Mouse (Mus musculus): ENCODE data around the gene Mpst. TPM values are rescaled to one million over a fixed set of nuclear protein-coding genes. Genes with fewer than 3 reads are reported as not detected.

Gene Mpst
- 1.9 and 2.2 TPM in 2 replicates for polyA plus RNA-seq (2014; fragmentation: Nextera tagmentation; extraction: Ambion mirVana)

DNA sequence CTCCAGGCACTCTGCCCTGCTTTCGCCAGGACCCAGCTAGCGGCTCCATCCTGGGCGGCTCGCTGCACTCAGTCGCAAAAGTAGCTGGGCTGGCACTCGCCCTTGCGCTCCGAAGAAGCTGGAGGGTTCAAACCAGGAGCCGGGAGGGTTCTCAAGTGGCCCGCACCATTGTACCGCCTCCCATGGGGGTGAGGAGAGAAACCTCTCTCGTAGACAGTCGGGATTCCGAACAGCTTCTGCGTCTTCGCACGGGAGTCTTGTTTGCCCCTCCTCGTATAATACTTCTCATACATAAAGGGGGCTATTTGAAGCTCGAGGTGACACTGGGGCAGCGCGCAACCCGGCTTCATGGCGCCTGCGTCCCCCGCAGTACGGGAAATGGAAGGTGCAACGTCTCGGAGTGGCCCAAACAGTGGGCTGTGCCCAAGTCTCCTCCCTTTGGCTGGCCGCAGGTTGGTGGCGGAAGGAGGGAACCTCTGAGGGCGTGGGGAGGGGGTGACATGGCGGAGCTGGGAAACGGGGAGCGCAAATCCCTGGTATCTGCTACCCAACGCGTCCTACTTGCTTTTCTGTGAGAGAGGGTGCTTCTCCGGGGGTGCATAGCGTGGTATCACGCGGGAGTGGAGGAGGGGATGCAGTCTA is at the start of gene Mpst:
Gene Mpst (plus strand): TSS at position 124 of the 642 bp plus-strand sequence.
- peak; percentile 73 for ATAC-seq (ENCODE audit: insufficient number of reproducible peaks, insufficient read depth, low FRiP score, low read depth)
- H3K4me1 ChIP-seq (ENCODE audit: control insufficient read depth in 2 of 2, insufficient read depth in 2 of 2, low read length in 2 of 2), result peaks cover 33 to 54% of the 10 kb centered on the region in 2 experiments
- H3K4me2 ChIP-seq (ENCODE audit: low read length), result peak within 1 kb of the TSS; percentile 96
- H3K9ac ChIP-seq (ENCODE audit: low read length), result peak within 1 kb of the TSS; percentile 85
- WGBS, result under 1% methylated on average over 40 of the region's 40 CpGs
- H3K27ac ChIP-seq (replicated peaks in 1 of 2; ENCODE audit: control insufficient read depth in 1 of 2, insufficient read depth in 1 of 2, low read depth in 2 of 2, low read length in 2 of 2), result peak within 1 kb of the TSS; percentile 92 to 95
- H3K4me3 ChIP-seq (ENCODE audit: control insufficient read depth in 1 of 2, insufficient read depth in 1 of 2, low read depth in 1 of 2, low read length in 2 of 2), result peak within 1 kb of the TSS; percentile 77 to 90
- H3K27me3 ChIP-seq (ENCODE audit: control insufficient read depth, insufficient read depth, low read length), result peaks cover 40% of the 10 kb centered on the region
- no peaks in the 10 kb centered on the region for H3K36me3 ChIP-seq (ENCODE audit: control insufficient read depth, insufficient read depth, low read length)
- H3K9me3 ChIP-seq (ENCODE audit: control insufficient read depth, low read length), result no peaks in the 10 kb centered on the region

DNA sequence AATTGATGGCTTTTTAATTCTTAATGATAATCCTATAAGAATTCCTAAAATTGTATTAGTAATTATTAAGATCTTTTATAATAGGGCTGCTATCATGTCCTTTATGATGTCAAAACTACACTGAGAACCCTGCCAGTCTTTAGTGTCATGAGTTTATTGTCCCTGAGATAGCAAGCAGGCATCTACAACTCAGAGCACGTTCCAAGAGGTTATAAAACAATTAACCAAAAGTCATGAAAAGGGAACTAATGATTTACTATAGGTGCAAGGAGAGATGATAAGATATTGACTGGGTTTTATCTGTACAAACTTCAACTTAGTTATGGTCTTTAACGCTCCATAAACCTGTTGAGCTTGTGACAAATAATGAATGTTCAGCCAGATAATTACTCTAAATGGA is 40.3 kb upstream of the Mpst start:
- H3K27ac ChIP-seq (replicated peaks in 1 of 2; ENCODE audit: control insufficient read depth in 1 of 2, insufficient read depth in 1 of 2, low read depth in 2 of 2, low read length in 2 of 2), result no peak overlapping the region
- peaks cover 6% of the 10 kb centered on the region for H3K9me3 ChIP-seq (ENCODE audit: control insufficient read depth, low read length)
- no peak overlapping the region for H3K4me3 ChIP-seq (ENCODE audit: control insufficient read depth in 1 of 2, insufficient read depth in 1 of 2, low read depth in 1 of 2, low read length in 2 of 2)
- no peak overlapping the region for H3K4me2 ChIP-seq (ENCODE audit: low read length)
- WGBS, result 74% methylated on average over 2 of the region's 2 CpGs
- no peak for ATAC-seq (ENCODE audit: insufficient number of reproducible peaks, insufficient read depth, low FRiP score, low read depth)
- no peaks in the 10 kb centered on the region for H3K36me3 ChIP-seq (ENCODE audit: control insufficient read depth, insufficient read depth, low read length)
- H3K4me1 ChIP-seq (ENCODE audit: control insufficient read depth in 2 of 2, insufficient read depth in 2 of 2, low read length in 2 of 2), result no peaks in the 10 kb centered on the region
- no peak overlapping the region for H3K9ac ChIP-seq (ENCODE audit: low read length)
- H3K27me3 ChIP-seq (ENCODE audit: control insufficient read depth, insufficient read depth, low read length), result peaks cover 27% of the 10 kb centered on the region

DNA sequence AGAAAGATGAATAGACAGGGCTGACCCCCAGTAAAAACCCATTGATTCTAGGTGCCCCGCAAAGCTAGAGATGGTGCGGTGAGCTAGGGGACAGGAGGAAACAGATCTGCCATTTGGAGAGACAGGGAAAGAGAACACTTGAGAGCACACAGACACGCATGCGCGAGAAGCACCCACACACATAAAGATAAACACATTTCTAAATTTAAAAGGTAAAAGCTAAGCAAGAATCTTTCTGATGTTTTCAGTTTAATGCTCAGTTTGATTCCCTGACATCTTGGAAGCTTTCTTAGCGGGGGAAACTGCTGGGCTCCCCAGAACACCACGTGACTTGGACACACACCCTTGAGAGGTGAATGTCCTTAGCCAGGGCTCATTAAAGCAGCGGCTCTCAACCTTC is 39.3 kb upstream of the Mpst start:
- Histone ChIP-seq H3K4me1 (ENCODE audit: control insufficient read depth in 2 of 2, insufficient read depth in 2 of 2, low read length in 2 of 2) (no peaks in the 10 kb centered on the region), H3K27me3 (ENCODE audit: control insufficient read depth, insufficient read depth, low read length) (peaks cover 27% of the 10 kb centered on the region), H3K9ac (ENCODE audit: low read length) (no peak overlapping the region), H3K36me3 (ENCODE audit: control insufficient read depth, insufficient read depth, low read length) (no peaks in the 10 kb centered on the region), H3K9me3 (ENCODE audit: control insufficient read depth, low read length) (peaks cover 6% of the 10 kb centered on the region), H3K27ac (replicated peaks in 1 of 2; ENCODE audit: control insufficient read depth in 1 of 2, insufficient read depth in 1 of 2, low read depth in 2 of 2, low read length in 2 of 2) (no peak overlapping the region), H3K4me3 (ENCODE audit: control insufficient read depth in 1 of 2, insufficient read depth in 1 of 2, low read depth in 1 of 2, low read length in 2 of 2) (no peak overlapping the region), H3K4me2 (ENCODE audit: low read length) (no peak overlapping the region)
- 75% methylated on average over 8 of the region's 8 CpGs for WGBS
- ATAC-seq (ENCODE audit: insufficient number of reproducible peaks, insufficient read depth, low FRiP score, low read depth), result no peak

DNA sequence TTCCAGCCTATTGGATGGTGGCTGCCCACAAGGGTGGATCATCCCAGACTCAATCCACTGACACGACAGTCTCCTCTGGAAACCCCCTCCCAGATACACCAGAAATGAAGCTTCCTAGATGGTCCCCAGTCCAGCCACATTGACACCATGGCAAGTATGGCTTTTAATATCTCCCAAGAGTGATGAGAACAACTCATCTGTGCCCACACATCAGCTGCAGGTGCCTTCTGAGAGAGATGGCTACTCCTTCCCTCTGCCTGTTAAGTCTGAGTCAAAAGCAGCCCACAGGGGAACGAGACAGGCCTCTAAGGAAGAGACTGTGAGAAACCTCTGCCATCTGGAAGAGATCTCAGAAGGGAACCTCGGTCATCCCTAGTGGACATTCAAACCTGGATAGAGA is 38.4 kb upstream of the Mpst start:
- Histone ChIP-seq H3K4me1 (ENCODE audit: control insufficient read depth in 2 of 2, insufficient read depth in 2 of 2, low read length in 2 of 2) (no peaks in the 10 kb centered on the region), H3K4me2 (ENCODE audit: low read length) (no peak overlapping the region), H3K9me3 (ENCODE audit: control insufficient read depth, low read length) (no peaks in the 10 kb centered on the region), H3K4me3 (ENCODE audit: control insufficient read depth in 1 of 2, insufficient read depth in 1 of 2, low read depth in 1 of 2, low read length in 2 of 2) (no peak overlapping the region), H3K9ac (ENCODE audit: low read length) (no peak overlapping the region), H3K27ac (replicated peaks in 1 of 2; ENCODE audit: control insufficient read depth in 1 of 2, insufficient read depth in 1 of 2, low read depth in 2 of 2, low read length in 2 of 2) (no peak overlapping the region), H3K27me3 (ENCODE audit: control insufficient read depth, insufficient read depth, low read length) (peaks cover 27% of the 10 kb centered on the region), H3K36me3 (ENCODE audit: control insufficient read depth, insufficient read depth, low read length) (no peaks in the 10 kb centered on the region)
- WGBS, result 63% methylated on average over 3 of the region's 3 CpGs
- ATAC-seq (ENCODE audit: insufficient number of reproducible peaks, insufficient read depth, low FRiP score, low read depth), result no peak

DNA sequence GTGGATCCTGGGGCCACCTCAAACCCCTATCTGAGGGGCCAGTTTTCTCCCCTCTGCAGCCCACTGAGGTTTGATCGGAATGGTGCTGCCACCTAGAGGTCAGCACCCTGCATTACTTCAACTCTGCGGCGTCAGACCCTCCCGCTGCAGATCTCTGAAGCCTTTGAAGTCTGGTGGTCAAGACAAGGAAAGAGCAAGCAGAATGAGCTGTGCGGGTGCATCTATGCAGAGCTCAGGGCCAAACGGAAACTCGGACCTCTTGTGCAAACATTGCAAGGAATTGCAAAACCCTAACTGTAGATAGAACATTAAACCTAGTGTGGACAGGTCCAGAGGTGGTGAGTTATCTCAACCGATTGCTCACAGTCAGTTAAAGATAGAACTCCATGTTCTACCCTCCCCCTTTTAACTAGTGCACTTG is 37.3 kb upstream of the Mpst start:
- Histone ChIP-seq H3K4me3 (ENCODE audit: control insufficient read depth in 1 of 2, insufficient read depth in 1 of 2, low read depth in 1 of 2, low read length in 2 of 2) (no peak overlapping the region), H3K27ac (replicated peaks in 1 of 2; ENCODE audit: control insufficient read depth in 1 of 2, insufficient read depth in 1 of 2, low read depth in 2 of 2, low read length in 2 of 2) (no peak overlapping the region), H3K4me2 (ENCODE audit: low read length) (no peak overlapping the region), H3K9me3 (ENCODE audit: control insufficient read depth, low read length) (no peaks in the 10 kb centered on the region), H3K9ac (ENCODE audit: low read length) (no peak overlapping the region; the same call in 1 of the 2 replicates), H3K36me3 (ENCODE audit: control insufficient read depth, insufficient read depth, low read length) (no peaks in the 10 kb centered on the region), H3K27me3 (ENCODE audit: control insufficient read depth, insufficient read depth, low read length) (peaks cover 27% of the 10 kb centered on the region), H3K4me1 (ENCODE audit: control insufficient read depth in 2 of 2, insufficient read depth in 2 of 2, low read length in 2 of 2) (no peaks in the 10 kb centered on the region)
- whole genome bisulfite sequencing, result 6% methylated on average over 8 of the region's 8 CpGs
- no peak for ATAC-seq (ENCODE audit: insufficient number of reproducible peaks, insufficient read depth, low FRiP score, low read depth)

DNA sequence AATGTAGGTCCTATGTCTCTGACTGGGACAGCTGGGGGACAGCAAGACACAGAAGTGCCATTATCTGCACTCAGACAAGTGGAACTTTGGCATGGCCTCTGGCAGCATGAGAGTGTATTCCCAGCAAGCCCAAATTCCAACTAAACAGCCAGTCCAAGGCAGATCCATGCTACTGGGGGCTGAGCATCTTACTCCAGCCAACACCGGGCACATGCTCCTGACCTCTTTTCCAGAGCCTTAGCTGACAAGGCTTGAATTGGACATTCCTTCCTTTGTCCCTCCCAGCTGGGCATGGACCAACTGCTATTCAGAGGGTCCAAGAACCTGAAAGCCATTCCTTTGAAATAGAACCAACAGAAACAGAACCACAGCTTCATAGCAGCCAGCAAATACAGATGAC is 36.6 kb upstream of the Mpst start:
- 53% methylated on average over 1 of the region's 1 CpGs for WGBS
- H3K4me3 ChIP-seq (ENCODE audit: control insufficient read depth in 1 of 2, insufficient read depth in 1 of 2, low read depth in 1 of 2, low read length in 2 of 2), result no peak overlapping the region
- ATAC-seq (ENCODE audit: insufficient number of reproducible peaks, insufficient read depth, low FRiP score, low read depth), result no peak
- H3K27me3 ChIP-seq (ENCODE audit: control insufficient read depth, insufficient read depth, low read length), result peaks cover 27% of the 10 kb centered on the region
- H3K9me3 ChIP-seq (ENCODE audit: control insufficient read depth, low read length), result no peaks in the 10 kb centered on the region
- H3K36me3 ChIP-seq (ENCODE audit: control insufficient read depth, insufficient read depth, low read length), result no peaks in the 10 kb centered on the region
- no peak overlapping the region for H3K9ac ChIP-seq (ENCODE audit: low read length)
- no peak overlapping the region for H3K4me2 ChIP-seq (ENCODE audit: low read length)
- no peaks in the 10 kb centered on the region for H3K4me1 ChIP-seq (ENCODE audit: control insufficient read depth in 2 of 2, insufficient read depth in 2 of 2, low read length in 2 of 2)
- H3K27ac ChIP-seq (replicated peaks in 1 of 2; ENCODE audit: control insufficient read depth in 1 of 2, insufficient read depth in 1 of 2, low read depth in 2 of 2, low read length in 2 of 2), result no peak overlapping the region

DNA sequence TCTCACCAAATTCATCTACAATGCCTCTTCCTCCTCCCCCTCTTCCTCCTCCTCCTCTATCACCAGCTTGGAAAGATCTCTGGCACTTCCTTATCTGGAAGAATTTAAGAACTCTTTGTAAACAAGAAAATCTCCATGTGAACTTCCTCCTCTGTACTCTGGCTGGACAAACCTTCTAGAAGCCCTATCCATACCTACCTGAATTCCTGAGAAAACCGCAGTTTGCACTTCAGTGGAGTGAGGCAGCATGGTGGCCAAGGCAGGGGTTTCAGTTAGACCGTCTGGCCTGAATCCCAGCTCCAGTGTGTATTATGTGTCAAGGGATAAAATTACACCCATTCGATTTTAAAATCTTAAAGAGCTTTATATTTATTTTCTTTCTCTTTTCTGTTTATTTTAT is 33.4 kb upstream of the Mpst start:
- Histone ChIP-seq H3K9ac (ENCODE audit: low read length) (no peak overlapping the region), H3K4me2 (ENCODE audit: low read length) (no peak overlapping the region), H3K36me3 (ENCODE audit: control insufficient read depth, insufficient read depth, low read length) (no peaks in the 10 kb centered on the region), H3K27ac (replicated peaks in 1 of 2; ENCODE audit: control insufficient read depth in 1 of 2, insufficient read depth in 1 of 2, low read depth in 2 of 2, low read length in 2 of 2) (no peak overlapping the region), H3K27me3 (ENCODE audit: control insufficient read depth, insufficient read depth, low read length) (peaks cover 18% of the 10 kb centered on the region), H3K4me1 (ENCODE audit: control insufficient read depth in 2 of 2, insufficient read depth in 2 of 2, low read length in 2 of 2) (no peaks in the 10 kb centered on the region), H3K9me3 (ENCODE audit: control insufficient read depth, low read length) (no peaks in the 10 kb centered on the region), H3K4me3 (ENCODE audit: control insufficient read depth in 1 of 2, insufficient read depth in 1 of 2, low read depth in 1 of 2, low read length in 2 of 2) (no peak overlapping the region)
- no peak for ATAC-seq (ENCODE audit: insufficient number of reproducible peaks, insufficient read depth, low FRiP score, low read depth)
- 66% methylated on average over 3 of the region's 3 CpGs for WGBS

DNA sequence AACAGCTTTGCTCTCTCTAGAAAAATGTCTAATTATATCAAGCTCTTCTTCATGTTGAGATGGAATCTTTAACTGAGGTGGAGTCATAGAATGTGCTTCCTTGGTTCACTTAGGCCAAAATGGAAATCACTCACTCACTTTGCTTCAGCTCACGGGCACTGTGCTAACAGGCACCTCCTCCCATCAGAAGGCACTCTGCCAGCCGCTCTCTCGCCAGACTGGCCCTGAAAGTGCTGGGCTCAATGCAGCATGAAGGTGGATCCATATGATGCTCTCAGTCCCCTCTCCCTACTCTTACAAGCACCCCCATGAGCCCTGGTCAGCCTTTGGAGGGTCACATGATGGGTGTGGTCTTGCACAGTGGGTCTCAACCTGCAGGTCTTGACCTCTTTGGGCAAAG is 32.0 kb upstream of the Mpst start:
- no peak for ATAC-seq (ENCODE audit: insufficient number of reproducible peaks, insufficient read depth, low FRiP score, low read depth)
- no peak overlapping the region for H3K27ac ChIP-seq (replicated peaks in 1 of 2; ENCODE audit: control insufficient read depth in 1 of 2, insufficient read depth in 1 of 2, low read depth in 2 of 2, low read length in 2 of 2)

More for the DNA sequence above, 32.0 kb upstream of the Mpst start:
- WGBS, result 54% methylated on average over 3 of the region's 3 CpGs
- H3K36me3 ChIP-seq (ENCODE audit: control insufficient read depth, insufficient read depth, low read length), result no peaks in the 10 kb centered on the region
- no peaks in the 10 kb centered on the region for H3K9me3 ChIP-seq (ENCODE audit: control insufficient read depth, low read length)
- H3K4me2 ChIP-seq (ENCODE audit: low read length), result no peak overlapping the region
- H3K4me1 ChIP-seq (ENCODE audit: control insufficient read depth in 2 of 2, insufficient read depth in 2 of 2, low read length in 2 of 2), result no peaks in the 10 kb centered on the region
- no peak overlapping the region for H3K9ac ChIP-seq (ENCODE audit: low read length)
- H3K4me3 ChIP-seq (ENCODE audit: control insufficient read depth in 1 of 2, insufficient read depth in 1 of 2, low read depth in 1 of 2, low read length in 2 of 2), result no peak overlapping the region
- peaks cover 4% of the 10 kb centered on the region; the same call in 1 of the 2 replicates for H3K27me3 ChIP-seq (ENCODE audit: control insufficient read depth, insufficient read depth, low read length)
